Mouse (Mus musculus) E14TG2a.4 (cell line): ENCODE results near the gene Usp5.
"Not testable (repeated sequence)": the region's sequence is repeated elsewhere in the genome, so short reads cannot be mapped to it uniquely, and the experiment has no call there.

Experiments used
- H3K27me3 ChIP-seq: 2 replicates; pipeline ENCODE4 v1.6.1; 2014; ENCODE audit warnings: low read length, control low read depth; ENCODE audit not compliant: insufficient read depth
- H3K36me3 ChIP-seq: 2 replicates; pipeline ENCODE4 v1.6.1; 2014; ENCODE audit warnings: low read length, control low read depth; ENCODE audit not compliant: insufficient read depth
- H3K4me1 ChIP-seq: replicated peaks from 2 replicates; pipeline ENCODE4 v1.6.1; 2014; ENCODE audit warnings: low read depth, low read length, control low read depth
- H3K4me3 ChIP-seq: replicated peaks from 2 replicates; pipeline ENCODE4 v1.5.1; 2014; ENCODE audit warnings: mild to moderate bottlenecking, low read length
- H3K9me3 ChIP-seq: 2 replicates; pipeline ENCODE4 v1.6.1; 2014; ENCODE audit warnings: low read length, control low read depth
- CTCF ChIP-seq: conservative IDR thresholded peaks from 2 replicates; pipeline ENCODE4 v1.5.1; 2014; ENCODE audit warnings: low read length
- NANOG ChIP-seq: IDR thresholded peaks from 2 replicates; pipeline ENCODE4 v1.6.1; 2014; ENCODE audit warnings: borderline replicate concordance, low read length, mixed read lengths
- POU5F1 ChIP-seq: IDR thresholded peaks from 2 replicates; pipeline ENCODE4 v1.6.1; 2014; ENCODE audit warnings: low read length, borderline replicate concordance

The Usp5 gene

DNA sequence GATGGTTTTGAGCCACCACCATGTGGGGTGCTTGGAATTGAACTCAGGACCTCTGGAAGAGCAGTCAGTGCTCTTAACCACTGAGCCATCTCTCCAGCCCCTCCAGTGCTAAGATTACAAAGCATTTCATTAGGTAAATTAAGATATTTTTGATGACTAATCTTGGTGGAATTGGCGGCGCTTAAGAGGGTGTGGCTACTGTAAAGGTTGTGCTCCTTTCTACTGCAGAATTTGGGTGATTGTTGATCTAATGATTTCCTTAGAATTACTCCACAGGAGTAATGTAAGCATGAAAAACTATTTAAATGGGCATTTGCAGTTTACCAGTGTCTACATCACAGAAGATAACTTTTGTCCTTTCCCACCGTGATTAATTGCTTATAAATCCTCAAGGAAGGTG, 24.9 kb downstream of the Usp5 start:
- no peaks in the 10 kb centered on the region for H3K9me3 ChIP-seq
- H3K4me1 ChIP-seq: peaks cover 53% of the 10 kb centered on the region
- peak overlapping the region; percentile 75; the same call in 1 of the 2 replicates for H3K4me3 ChIP-seq
- no peaks in the 10 kb centered on the region for H3K27me3 ChIP-seq
- TF ChIP-seq NANOG: peak; percentile 87
- TF ChIP-seq POU5F1: no peak
- TF ChIP-seq CTCF: no peak
- peaks cover 2% of the 10 kb centered on the region for H3K36me3 ChIP-seq

- H3K27me3 ChIP-seq, H3K9me3 ChIP-seq, H3K36me3 ChIP-seq: not testable (repeated sequence)
- Histone ChIP-seq H3K4me1 (peaks cover 47% of the 10 kb centered on the region), H3K4me3 (peak overlapping the region; percentile 74)
Observed at GRCm38 (mm10) chr6:124803691-124804090, 25.6 kb downstream of the Usp5 start.

DNA sequence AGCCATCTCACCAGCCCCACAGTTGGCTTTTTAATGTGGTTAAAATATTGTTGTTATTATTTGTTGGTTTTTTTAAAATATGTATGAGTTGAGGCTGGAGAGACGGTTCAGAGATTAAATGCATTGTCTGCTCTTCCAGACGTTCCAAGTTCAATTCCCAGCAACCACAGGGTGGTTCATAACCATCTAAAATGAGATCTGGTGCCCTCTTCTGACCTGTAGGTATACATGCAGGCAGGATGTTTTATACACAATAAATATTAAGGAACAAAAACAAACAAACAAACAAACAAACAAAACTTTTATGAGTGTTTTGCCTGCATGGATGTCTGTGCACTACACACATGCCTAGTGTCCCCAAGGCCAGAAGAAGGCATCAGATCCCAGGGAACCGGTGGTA, 26.2 kb downstream of the Usp5 start:
- H3K36me3 ChIP-seq: no peaks in the 10 kb centered on the region; the same call in 1 of the 2 replicates
- peak; percentile 27 for TF ChIP-seq CTCF
- TF ChIP-seq POU5F1: no peak
- TF ChIP-seq NANOG: no peak
- H3K4me3 ChIP-seq: peak overlapping the region; percentile 74
- H3K27me3 ChIP-seq: no peaks in the 10 kb centered on the region
- no peaks in the 10 kb centered on the region for H3K9me3 ChIP-seq
- peaks cover 44% of the 10 kb centered on the region for H3K4me1 ChIP-seq

- not testable (repeated sequence) for H3K36me3 ChIP-seq, H3K27me3 ChIP-seq, H3K9me3 ChIP-seq
- Histone ChIP-seq H3K4me1 (peaks cover 38% of the 10 kb centered on the region), H3K4me3 (peak overlapping the region; percentile 74)
Observed at GRCm38 (mm10) chr6:124802400-124802799, 26.9 kb downstream of the Usp5 start.

DNA sequence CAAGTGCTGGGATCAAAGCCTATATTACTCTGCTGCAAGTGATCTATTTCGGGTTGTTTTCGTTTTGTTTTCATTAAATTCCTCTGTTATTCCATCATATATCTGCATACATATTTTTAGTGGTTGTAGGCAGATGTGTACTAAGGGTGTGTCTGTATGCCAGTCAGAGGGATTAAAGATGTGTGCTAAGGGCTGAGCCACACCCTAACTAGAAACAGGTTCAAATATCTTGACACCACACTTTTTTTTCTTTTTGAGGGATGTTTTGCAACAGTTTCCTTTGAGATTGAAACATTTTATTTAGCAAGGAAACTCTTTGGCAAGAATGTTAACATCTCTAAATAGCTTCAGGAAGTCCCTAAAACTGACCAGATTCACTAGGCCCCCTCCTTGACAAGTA, 33.1 kb downstream of the Usp5 start:
- peaks cover 3% of the 10 kb centered on the region; the same call in 1 of the 2 replicates for H3K9me3 ChIP-seq
- H3K36me3 ChIP-seq: peaks cover 11% of the 10 kb centered on the region
- peaks cover 17% of the 10 kb centered on the region for H3K4me1 ChIP-seq
- H3K27me3 ChIP-seq: no peaks in the 10 kb centered on the region
- TF ChIP-seq NANOG (no peak), POU5F1 (no peak), CTCF (no peak)
- H3K4me3 ChIP-seq: no peak overlapping the region

DNA sequence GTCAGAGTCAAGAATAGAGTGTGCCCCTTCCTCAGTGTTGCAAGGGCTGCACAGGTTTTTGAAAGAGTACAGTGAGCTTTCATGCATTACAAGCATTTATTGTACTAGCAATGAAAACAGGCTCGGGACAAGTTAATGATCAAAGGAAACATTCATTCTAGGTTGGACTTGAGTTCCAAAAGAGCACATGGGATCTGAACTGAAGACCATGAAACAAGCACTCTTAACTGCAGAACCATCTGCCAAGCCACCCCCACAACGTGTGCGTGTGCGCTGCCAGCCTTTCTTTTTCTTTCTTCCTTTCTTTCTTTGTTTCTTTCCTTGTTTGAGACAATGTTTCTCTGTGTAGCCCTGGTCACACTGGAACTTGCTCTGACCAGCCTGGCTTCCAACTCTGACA, 33.5 kb downstream of the Usp5 start:
- peaks cover 11% of the 10 kb centered on the region for H3K36me3 ChIP-seq
- TF ChIP-seq CTCF (no peak), POU5F1 (no peak), NANOG (no peak)
- peaks cover 17% of the 10 kb centered on the region for H3K4me1 ChIP-seq
- H3K4me3 ChIP-seq: no peak overlapping the region
- peaks cover 3% of the 10 kb centered on the region; the same call in 1 of the 2 replicates for H3K9me3 ChIP-seq
- H3K27me3 ChIP-seq: no peaks in the 10 kb centered on the region

DNA sequence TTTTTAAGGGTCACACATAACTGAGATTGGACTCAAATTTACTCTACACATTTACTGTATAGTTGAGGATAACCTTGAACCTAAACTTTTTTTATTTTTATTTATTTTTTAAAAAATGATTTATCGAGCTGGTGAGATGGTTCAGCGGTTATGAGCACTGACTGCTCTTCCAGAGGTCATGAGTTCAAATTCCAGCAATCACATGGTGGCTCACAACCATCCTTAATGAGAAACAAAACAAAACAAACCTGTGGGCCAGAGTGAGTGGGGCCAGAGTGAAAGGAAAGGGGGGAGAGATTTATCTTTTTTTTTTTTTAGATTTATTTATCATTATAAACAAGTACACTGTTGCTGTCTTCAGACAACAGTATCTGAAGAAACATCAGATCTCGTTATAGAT, 37.4 kb downstream of the Usp5 start:
- Histone ChIP-seq H3K4me3 (no peak overlapping the region), H3K4me1 (peaks cover 47% of the 10 kb centered on the region), H3K27me3 (no peaks in the 10 kb centered on the region), H3K9me3 (peaks cover 3% of the 10 kb centered on the region; the same call in 1 of the 2 replicates), H3K36me3 (peaks cover 11% of the 10 kb centered on the region)
- no peak for TF ChIP-seq NANOG
- no peak for TF ChIP-seq CTCF
- TF ChIP-seq POU5F1: no peak

DNA sequence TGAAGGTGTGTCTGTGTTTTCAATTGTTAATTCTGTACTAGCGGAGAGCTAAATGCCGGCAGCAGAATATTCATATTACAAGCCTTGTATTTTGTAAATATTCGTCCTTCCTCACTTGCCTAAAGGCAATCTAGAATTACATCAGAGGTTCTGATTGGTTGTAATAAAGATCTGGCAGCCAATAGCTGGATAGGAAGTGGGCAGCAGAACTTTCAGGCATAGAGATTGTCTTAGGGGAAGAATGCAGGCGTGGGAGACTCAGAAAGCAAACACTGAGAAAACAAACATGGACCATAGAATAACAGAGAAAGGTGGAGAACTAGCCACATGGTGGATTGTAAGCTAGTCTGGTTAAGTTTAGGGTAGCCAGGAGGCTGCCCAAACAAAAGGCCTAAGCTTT, 39.2 kb downstream of the Usp5 start:
- no peaks in the 10 kb centered on the region for H3K27me3 ChIP-seq
- H3K9me3 ChIP-seq: no peaks in the 10 kb centered on the region; the same call in 1 of the 2 replicates
- TF ChIP-seq POU5F1: no peak
- TF ChIP-seq NANOG: no peak
- no peak for TF ChIP-seq CTCF
- H3K36me3 ChIP-seq: no peaks in the 10 kb centered on the region; the same call in 1 of the 2 replicates
- peaks cover 37% of the 10 kb centered on the region for H3K4me1 ChIP-seq
- no peak overlapping the region for H3K4me3 ChIP-seq

GRCm38 (mm10) chr6:124789519-124789918, 39.8 kb downstream of the Usp5 start:
- no peaks in the 10 kb centered on the region for H3K36me3 ChIP-seq
- TF ChIP-seq NANOG (no peak), CTCF (no peak), POU5F1 (no peak)
- H3K9me3 ChIP-seq: no peaks in the 10 kb centered on the region
- no peak overlapping the region for H3K4me3 ChIP-seq
- H3K27me3 ChIP-seq: no peaks in the 10 kb centered on the region
- H3K4me1 ChIP-seq: peaks cover 34% of the 10 kb centered on the region
